Mouse (Mus musculus) macrophage (primary cell): Measurements from ENCODE around the gene Kcnip4. TPM values are rescaled to one million over a fixed set of nuclear protein-coding genes. Genes with fewer than 3 reads are reported as not detected.

Experiments
- H3K27ac ChIP-seq: fragments of 350-480 bp; formaldehyde crosslinking; 2 replicates; pipeline ENCODE4 v1.9.0; 2021
- H3K36me3 ChIP-seq: fragments of 350-480 bp; formaldehyde crosslinking; 2 replicates; pipeline ENCODE4 v1.9.0; 2021; ENCODE audit errors: inconsistent target
- H3K4me3 ChIP-seq: fragments of 350-480 bp; formaldehyde crosslinking; 2 replicates; pipeline ENCODE4 v1.9.0; 2021; ENCODE audit errors: inconsistent target
- H3K79me2 ChIP-seq: fragments of 350-480 bp; formaldehyde crosslinking; 2 replicates; pipeline ENCODE4 v1.9.0; 2021; ENCODE audit errors: inconsistent target
- WGBS: methylation state at CpG from one replicate; pipeline ENCODE4 v1.1.7; 2026; ENCODE audit warnings: inconsistent platforms; ENCODE audit not compliant: missing documents; 5-methylcytosine and 5-hydroxymethylcytosine counted together
- polyA plus RNA-seq: library from polyadenylated mRNA; stranded (reverse); fragments of 250-400 nt; gene quantifications from 3 replicates; pipeline ENCODE4 v1.2.4, GENCODE M21; 2018; ENCODE audit warnings: inconsistent platforms
- total RNA-seq, 78 experiments: library from RNA; depleted of rRNA; stranded (reverse); fragments of 250-400 nt; gene quantifications; 1 replicate in 9 of 78; 2 replicates in 24 of 78; 3 replicates in 43 of 78; 4 replicates in 2 of 78; pipeline ENCODE4 v1.2.4; 2018; ENCODE audit warnings: inconsistent platforms in 56 of 78

The Kcnip4 gene
- not detected for total RNA-seq (2018; cell fraction: chromatin; rRNA removed)
- total RNA-seq (2018; cell fraction: cytosol; rRNA removed) = not detected
- not detected for total RNA-seq (2018; cell fraction: nucleus; rRNA removed)
- not detected in 3 replicates for polyA plus RNA-seq

DNA sequence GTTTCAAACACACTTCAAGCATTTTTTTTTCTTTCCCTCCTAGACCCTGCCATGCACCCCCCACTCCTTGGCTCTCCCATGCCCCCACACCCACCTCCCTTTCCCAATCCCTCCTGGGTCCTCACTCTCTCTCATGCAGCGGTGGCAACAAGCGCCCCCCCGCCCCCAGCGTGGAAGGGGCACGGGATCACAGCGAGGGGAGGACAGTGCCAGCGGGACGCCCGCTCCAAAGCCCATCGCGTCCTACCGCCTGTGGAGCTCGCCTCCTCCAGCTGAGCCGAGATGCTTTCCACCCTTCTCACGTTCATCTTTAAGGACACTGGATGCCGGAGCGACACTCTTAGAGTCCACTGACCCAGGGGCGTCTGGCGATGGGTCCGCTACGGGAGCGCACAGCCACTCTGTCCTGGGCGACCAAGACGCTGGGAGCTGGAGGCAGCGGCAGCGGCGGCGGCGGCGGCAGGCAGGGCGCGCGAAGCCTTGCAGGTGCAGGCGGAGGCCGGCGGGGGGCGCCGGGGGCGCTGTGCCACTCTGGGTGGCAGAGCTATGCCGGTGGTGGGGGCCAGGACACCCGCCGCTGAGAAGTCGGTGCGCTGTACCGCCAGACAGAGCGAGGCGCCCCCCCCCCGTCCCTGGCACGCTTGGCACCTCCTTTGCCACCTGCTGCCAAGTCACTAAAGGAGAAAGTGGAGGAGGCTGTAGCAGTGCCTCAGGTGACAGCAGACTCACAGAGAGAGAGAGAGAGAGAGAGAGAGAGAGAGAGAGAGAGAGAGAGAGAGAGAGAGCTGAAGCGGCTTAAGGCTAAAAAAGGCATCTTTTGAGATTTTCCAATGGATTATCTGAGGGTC is at the start of gene Kcnip4:
Kcnip4 (minus strand) TSS at position 514 of the 848 bp plus-strand sequence.
- Histone ChIP-seq H3K27ac (no peak within 1 kb of the TSS), H3K4me3 (no peak within 1 kb of the TSS)
- 9% methylated on average over 45 of the region's 50 CpGs for WGBS

DNA sequence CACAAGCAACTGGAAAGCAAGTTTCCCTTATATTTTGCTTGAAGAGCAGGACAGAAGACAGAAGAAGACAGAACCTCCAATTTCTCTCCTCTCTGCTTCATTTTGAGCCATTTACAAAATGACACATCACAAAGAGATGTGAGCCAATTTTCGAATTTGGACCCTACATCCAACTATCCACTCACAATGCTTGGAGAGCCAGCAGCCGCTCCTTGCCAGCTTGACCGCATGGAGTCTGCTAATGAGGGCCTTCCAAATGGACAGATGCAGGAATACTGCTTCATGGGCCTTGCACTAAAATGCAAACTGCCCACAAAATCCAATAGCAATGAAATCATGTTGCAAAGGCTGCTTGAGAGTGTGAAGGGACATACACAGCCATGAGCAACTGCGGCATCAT is 47.2 kb upstream of the Kcnip4 start:
- 76% methylated on average over 4 of the region's 4 CpGs for WGBS
- Histone ChIP-seq H3K27ac (no peak overlapping the region), H3K4me3 (no peak overlapping the region), H3K36me3 (no peaks in the 10 kb centered on the region), H3K79me2 (no peaks in the 10 kb centered on the region)

More for the DNA sequence above, at the start of gene Kcnip4:
- Histone ChIP-seq H3K36me3 (no peaks in the 10 kb centered on the region), H3K79me2 (no peaks in the 10 kb centered on the region)

DNA sequence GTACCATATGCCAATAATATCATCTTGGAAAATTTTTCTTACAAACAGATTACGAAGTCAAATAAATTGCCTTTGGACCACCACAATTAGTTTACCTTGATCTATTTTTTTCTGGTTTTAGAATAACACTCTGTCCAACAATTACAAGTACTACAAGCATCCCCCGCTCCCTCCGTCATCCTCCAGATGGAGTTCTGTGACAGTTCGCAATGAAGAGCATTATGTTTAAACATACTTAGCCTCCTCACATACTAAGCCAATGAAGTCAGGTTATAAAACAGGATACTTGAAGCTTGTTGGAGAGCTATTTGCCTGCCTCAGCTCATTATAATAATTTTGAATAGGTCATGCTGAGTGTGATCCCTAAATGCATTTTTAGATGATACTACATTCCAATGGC is 39.0 kb upstream of the Kcnip4 start:
- Histone ChIP-seq H3K36me3 (no peaks in the 10 kb centered on the region), H3K79me2 (no peaks in the 10 kb centered on the region), H3K4me3 (no peak overlapping the region), H3K27ac (no peak overlapping the region)
- 93% methylated on average over 4 of the region's 4 CpGs for WGBS

DNA sequence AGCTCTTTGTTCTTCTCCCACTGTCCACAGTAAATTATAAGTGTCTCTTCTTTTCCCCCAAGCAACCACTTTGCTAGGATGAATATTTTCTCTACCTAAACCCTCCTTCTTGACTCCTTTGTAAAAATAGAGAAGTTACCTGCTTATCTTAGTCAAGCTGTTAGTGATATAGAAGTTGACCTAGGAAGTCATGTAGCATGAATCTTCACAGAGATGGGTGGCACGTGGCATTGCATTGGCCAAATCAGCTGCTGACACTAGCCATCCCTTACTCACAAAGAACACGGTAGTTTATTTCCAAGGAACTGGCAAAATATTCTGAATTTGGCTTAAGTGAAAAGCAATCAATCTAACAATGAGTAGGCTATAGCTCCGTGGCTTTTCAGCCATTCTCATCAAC is 32.7 kb upstream of the Kcnip4 start:
- WGBS = 85% methylated on average over 3 of the region's 3 CpGs
- H3K4me3 ChIP-seq = no peak overlapping the region
- H3K27ac ChIP-seq = no peak overlapping the region
- H3K36me3 ChIP-seq = no peaks in the 10 kb centered on the region
- no peaks in the 10 kb centered on the region for H3K79me2 ChIP-seq

DNA sequence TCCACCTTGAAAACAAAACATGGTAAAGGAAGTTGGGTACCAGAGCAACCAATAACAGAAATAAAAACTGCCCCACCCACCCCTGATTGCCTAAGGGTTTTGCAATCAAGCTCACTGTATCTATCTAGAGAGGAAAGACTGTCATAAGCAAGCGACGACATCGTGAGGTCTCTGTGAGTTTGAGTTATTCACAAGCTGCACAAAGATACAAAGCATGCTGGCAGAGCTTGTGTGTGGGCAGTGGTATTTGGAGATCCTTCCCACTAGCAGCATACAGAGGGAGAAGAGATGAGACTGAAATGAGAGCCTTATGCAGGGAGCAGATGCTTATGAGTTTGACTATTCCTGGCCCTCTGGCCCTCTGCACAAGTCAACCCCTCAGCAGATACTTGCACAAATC is 23.2 kb upstream of the Kcnip4 start:
- no peaks in the 10 kb centered on the region for H3K36me3 ChIP-seq

DNA sequence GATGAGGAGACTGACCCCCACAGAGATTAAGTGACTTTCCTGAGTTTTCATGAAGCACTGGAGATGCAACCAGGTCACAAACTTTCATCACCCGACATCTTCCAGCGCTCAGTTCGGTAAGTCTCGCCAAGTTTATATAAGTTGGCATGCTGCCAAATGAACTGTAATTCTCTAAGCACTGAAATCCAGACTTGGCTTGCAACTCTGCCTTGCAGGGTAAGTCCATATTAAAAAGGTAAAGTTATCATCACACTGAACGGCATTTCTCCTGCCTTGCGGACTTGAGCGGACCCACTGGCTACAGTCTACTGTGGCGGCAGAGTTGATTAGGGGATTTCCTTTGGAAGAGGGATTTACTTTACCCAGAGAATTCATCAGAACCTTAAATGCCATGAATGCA is 4.7 kb upstream of the Kcnip4 start:
- Histone ChIP-seq H3K27ac (no peak overlapping the region), H3K4me3 (no peak overlapping the region), H3K79me2 (no peaks in the 10 kb centered on the region), H3K36me3 (no peaks in the 10 kb centered on the region)
- WGBS = 94% methylated on average over 5 of the region's 8 CpGs

More for the DNA sequence above, 23.2 kb upstream of the Kcnip4 start:
- H3K79me2 ChIP-seq = no peaks in the 10 kb centered on the region
- H3K4me3 ChIP-seq = no peak overlapping the region
- no peak overlapping the region for H3K27ac ChIP-seq
- 94% methylated on average over 3 of the region's 3 CpGs for WGBS

DNA sequence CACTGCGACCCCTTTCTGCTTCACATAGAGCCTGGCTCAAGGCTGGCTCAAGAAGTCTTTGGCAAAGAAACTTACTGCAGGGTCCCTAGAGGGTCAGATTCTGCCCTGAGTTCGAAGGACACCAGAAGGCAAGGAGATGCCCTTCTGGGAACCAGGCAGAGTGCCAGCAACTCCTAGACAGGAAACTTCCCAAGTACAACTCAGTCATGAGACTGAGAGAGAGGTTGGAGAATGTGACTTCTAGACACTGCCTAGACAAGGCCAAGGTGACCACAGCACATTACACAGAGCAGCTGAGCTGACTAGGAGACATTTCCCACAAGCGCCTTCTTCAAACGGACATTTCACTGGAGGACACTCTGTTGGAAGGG is 520 bp upstream of the Kcnip4 start:
- Histone ChIP-seq H3K27ac (no peak overlapping the region), H3K4me3 (no peak overlapping the region), H3K79me2 (no peaks in the 10 kb centered on the region), H3K36me3 (no peaks in the 10 kb centered on the region)
- 76% methylated on average over 4 of the region's 4 CpGs for WGBS

DNA sequence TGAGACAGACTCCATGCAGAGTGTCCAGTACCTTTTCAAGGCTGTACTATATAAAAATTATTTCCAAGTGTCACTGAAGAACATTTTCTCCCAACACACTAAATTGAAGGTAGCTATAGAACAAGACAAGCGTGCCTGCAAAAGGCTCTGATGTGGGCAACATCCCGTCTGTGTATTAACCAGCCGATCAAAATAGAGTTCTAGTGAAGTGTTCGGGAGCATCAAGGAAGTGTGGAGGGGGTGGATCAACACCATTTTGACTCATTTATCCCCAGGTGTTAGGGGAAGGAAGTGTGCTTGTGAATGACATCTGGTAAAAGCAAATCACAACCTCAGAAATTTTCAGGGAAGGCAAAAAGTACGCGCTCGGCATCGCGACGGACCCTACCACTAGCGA is 712 bp downstream of the Kcnip4 start:
- Histone ChIP-seq H3K27ac (no peak overlapping the region), H3K79me2 (no peaks in the 10 kb centered on the region), H3K36me3 (no peaks in the 10 kb centered on the region), H3K4me3 (no peak overlapping the region)
- WGBS = 9% methylated on average over 11 of the region's 11 CpGs

DNA sequence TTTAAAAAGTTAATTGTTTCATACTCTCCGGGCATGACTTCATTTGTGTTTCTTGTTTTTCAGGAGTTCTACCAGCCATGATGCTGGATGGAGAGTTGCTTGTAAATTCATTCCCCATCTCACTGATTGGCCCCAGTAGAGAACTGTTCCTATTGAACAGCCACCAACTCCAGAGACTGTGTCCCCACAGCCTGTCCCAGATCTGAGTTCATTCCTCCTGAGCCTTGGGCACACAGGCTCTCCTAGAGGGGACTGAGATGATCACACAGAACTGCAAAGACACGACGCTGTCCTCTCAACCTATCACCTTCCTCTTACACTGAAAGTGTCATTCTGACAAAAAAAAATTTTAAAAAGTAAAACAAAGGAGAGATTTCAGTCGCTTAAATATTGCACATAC is 1.7 kb downstream of the Kcnip4 start:
- Histone ChIP-seq H3K79me2 (no peaks in the 10 kb centered on the region), H3K27ac (no peak overlapping the region), H3K36me3 (no peaks in the 10 kb centered on the region), H3K4me3 (no peak overlapping the region)
- WGBS = 82% methylated on average over 4 of the region's 4 CpGs

DNA sequence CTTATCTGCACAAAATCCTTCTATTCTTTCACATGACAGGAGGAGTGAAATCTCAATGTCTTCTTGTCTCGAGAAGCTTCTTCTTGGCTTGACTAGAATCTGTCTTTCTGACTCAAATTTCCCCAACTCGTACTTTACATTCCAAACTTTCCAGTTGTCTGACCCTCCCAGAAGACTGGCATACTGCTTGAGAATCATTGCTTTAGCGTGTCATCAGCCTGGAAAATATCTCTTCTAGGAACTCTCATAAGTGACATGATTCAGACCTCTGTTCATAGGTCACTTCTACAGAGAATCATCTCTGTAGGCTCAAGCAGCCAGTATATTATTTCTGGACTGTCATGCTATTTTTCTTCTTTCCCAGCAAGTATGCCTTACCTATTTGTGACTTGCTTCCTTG is 26.0 kb downstream of the Kcnip4 start:
- Histone ChIP-seq H3K4me3 (no peak overlapping the region), H3K27ac (no peak overlapping the region), H3K79me2 (no peaks in the 10 kb centered on the region), H3K36me3 (no peaks in the 10 kb centered on the region)
- 86% methylated on average over 3 of the region's 3 CpGs for WGBS

DNA sequence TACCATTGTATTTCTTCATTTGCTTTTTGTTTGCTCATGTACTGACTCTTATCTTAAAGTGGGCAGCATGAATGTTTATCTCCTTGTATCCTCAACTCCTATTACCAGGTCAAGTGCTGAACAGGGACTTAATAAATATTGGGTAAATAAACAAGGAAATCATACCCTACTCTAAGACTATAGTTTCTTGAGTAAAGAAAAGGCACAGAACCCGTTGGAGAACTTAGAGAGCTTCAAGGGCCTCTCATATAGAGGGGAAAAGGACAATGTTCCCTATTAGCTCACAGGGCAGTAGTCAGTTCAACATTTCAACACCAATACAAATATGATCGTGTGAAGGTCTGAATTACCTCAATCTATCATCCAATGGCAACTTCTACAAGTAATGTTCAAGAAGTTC is 37.4 kb downstream of the Kcnip4 start:
- Histone ChIP-seq H3K79me2 (no peaks in the 10 kb centered on the region), H3K4me3 (no peak overlapping the region), H3K27ac (no peak overlapping the region), H3K36me3 (no peaks in the 10 kb centered on the region)
- WGBS = 44% methylated on average over 2 of the region's 2 CpGs

DNA sequence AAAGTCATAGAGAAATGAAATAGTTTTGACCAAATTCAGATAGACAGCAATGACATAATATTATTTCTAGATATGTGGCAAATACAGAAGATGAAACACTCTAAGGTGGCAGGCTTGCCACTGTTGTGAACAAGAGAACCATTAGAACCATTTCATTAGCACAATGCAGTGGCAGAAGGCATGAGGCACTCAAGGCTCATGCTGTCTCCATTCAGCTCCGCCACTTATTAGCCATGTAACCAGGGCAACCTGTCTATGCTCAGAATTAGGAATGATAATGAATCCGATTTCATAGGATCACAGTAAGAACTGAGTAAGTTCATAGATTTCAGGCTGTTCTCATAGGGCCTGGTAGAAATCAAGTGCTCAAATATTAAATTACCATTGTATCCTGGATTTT is 54.0 kb downstream of the Kcnip4 start:
- Histone ChIP-seq H3K27ac (no peak overlapping the region), H3K4me3 (no peak overlapping the region), H3K36me3 (no peaks in the 10 kb centered on the region), H3K79me2 (no peaks in the 10 kb centered on the region)
- 84% methylated on average over 2 of the region's 2 CpGs for WGBS

DNA sequence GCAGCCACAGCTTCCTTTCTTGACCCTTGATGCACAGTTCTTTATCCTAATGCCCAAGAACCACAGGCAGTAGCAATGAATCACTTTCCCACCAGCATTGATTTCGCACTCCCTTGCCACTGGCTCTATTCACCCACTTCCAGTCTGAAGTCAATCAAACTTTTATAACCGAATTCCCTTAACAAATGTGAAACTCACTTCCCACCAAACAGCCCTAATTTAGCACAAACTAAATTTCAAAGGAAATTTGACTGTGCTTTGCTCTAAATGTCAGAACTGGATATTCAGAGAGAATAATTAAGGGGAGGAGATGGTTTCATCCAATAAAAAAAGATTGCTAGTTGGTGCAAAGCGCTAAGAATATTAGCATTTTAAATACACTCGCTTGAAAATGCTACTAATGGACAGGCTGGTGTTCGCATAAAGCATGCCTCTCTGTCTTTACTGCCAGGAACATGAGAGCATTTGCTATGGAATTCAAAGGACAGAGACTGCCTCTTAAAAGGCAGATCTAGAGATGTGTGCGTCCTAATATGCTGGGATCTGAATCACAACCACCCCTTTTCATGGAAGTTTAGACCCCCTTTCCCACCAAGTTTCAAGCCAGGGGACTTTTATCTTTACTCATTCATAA is 63.9 kb downstream of the Kcnip4 start:
- 84% methylated on average over 6 of the region's 6 CpGs for WGBS
- H3K36me3 ChIP-seq = no peaks in the 10 kb centered on the region
- H3K27ac ChIP-seq = no peak overlapping the region
- no peak overlapping the region for H3K4me3 ChIP-seq
- no peaks in the 10 kb centered on the region for H3K79me2 ChIP-seq

DNA sequence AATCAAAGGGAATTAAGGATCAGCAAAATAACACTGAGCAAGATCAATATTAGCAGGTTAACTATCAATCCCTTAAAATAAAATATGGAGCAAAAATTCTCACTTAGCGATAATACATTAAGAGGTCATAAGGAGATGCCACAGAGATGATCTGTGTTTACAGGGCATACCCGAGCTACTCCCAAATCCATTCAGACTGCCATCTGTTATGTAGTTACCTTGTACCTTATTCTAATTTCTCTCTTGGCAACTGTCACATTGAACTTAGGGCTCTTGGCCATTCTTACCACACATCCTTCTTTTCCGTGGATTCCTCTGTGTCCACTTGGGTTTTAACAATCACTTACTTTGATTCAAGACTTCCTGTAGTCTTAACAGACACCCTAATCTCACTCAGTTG is 71.6 kb downstream of the Kcnip4 start:
- Histone ChIP-seq H3K79me2 (no peaks in the 10 kb centered on the region), H3K4me3 (no peak overlapping the region), H3K36me3 (no peaks in the 10 kb centered on the region), H3K27ac (no peak overlapping the region)
- WGBS = 85% methylated on average over 3 of the region's 3 CpGs

DNA sequence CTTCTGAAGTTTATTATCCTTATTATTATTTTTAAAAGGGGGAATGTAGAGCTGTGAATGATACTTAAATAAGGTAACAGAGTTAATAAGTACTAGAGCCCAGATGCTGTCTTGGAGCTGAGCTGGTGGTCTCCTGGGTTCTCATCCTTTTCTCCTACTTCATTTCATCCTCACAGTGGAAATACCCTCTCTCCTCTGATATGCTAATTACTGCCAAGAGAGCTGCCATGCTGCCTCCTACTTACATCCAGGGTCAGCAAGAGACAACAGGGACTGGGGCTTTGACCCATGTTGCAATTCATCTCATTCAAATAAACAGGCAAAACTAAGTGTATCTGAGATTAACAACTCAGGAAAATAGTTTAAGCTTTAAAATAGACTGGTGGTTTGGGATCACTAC is 73.4 kb downstream of the Kcnip4 start:
- no peaks in the 10 kb centered on the region for H3K79me2 ChIP-seq
- no peak overlapping the region for H3K27ac ChIP-seq
- no peaks in the 10 kb centered on the region for H3K36me3 ChIP-seq
- H3K4me3 ChIP-seq = no peak overlapping the region
